15 mouse cellular contexts compared by ENCODE assay signal in genomic region chr8:8609791-8610190, GRCm38 (mm10).
"Had no signal": no experiment of that assay in that cellular context is flagged by ENCODE, and none has a peak within 500 bp of the region (broad histone marks: within the 10 kb centered on the region; RNA-seq: fewer than 3 reads in every experiment).

No protein-coding gene starts in this region.

- H3K36me3 ChIP-seq: liver, embryonic 13.5 days had no signal

- H3K4me3 ChIP-seq: left cerebral cortex, adult 2 months; liver, embryonic 13.5 days had no signal

- H3K27me3 ChIP-seq: liver, embryonic 13.5 days had no signal

- H3K9me3 ChIP-seq: liver, embryonic 13.5 days had no signal

- DNase-seq: kidney, postnatal 36 days; layer of hippocampus, postnatal 36 days; liver, embryonic 13.5 days; lung, adult 2 months; lung, postnatal 14 days; lung, postnatal 4 days; midbrain, embryonic 14.5 days; right cerebral cortex, adult 18-20 months; right cerebral cortex, postnatal 14 days; right cerebral cortex, postnatal 4 days; thymus, adult 18-20 months; thymus, postnatal 36 days had no signal

- H3K9ac ChIP-seq: liver, embryonic 13.5 days had no signal

- H3K27ac ChIP-seq: kidney, postnatal 0 days; left cerebral cortex, adult 2 months; liver, embryonic 13.5 days had no signal

- H3K4me2 ChIP-seq: liver, embryonic 13.5 days; midbrain, embryonic 11.5 days had no signal
